Mouse (Mus musculus) embryonic fibroblast, embryonic 13.5 days (primary cell): Measurements from ENCODE around the gene Hist1h2bj.

Experiments
- CTCF ChIP-seq: IDR thresholded peaks from 2 replicates; pipeline ENCODE4 v1.5.1; 2011; ENCODE audit warnings: mild to moderate bottlenecking, control low read depth, low read length, moderate library complexity, borderline replicate concordance; ENCODE audit not compliant: insufficient read depth
- POLR2A ChIP-seq: IDR thresholded peaks from 2 replicates; pipeline ENCODE4 v1.6.1; 2011; ENCODE audit warnings: low read depth, mild to moderate bottlenecking, control low read depth, low read length, moderate library complexity

DNA sequence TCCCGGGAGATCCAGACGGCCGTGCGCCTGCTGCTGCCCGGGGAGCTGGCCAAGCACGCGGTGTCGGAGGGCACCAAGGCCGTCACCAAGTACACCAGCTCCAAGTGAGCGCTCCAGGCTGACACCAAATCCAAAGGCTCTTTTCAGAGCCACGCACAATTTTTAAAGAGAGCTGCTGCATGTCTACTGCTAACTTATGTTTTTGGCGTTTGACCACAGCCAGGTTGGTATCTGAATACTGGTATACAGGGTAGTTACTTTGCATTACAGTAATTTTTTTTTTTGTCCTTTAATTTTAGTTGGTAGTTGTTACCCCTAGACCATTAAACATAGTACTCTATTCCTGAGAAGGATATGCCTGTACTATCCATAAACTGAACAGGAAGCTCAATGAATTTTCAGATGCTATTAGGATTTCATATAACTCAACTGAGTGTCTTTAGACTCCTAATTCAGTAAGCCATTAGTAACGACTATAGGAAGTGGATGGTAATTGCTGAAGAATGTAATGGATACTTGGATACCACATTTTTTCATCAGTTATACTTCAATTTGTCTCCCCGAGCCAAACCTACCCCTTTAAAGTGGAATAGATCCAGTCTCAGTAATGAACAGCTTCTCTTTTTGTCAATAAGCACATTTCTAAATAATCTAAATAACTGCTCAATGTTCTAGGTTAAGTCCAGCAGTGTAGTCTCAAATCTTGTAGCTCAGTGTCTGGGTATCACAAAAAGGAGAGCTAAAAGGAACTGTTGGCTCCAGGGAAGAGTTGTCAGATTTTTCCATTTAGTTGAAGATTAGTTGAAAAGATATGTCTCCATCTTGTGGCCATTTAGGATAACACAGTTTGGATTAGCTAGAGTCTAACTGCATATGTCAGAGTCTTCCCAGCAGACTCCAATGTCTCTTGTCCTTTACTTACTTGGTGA, 753 bp downstream of the Hist1h2bj start:
- TF ChIP-seq CTCF (no peak), POLR2A (peak; percentile 16; the same call in 1 of the 2 replicates)
